Mouse (Mus musculus) ES-Bruce4 (cell line): ENCODE measurements at regions not wholly inside any gene's neighbourhood (a gene's known extent, or its start where the extent isn't known, plus 50 kb on each side); places are given as distances from the start of the nearest gene placed in this dataset.

Experiments used
- CTCF ChIP-seq: IDR thresholded peaks from one replicate; pipeline ENCODE4 v1.8.1; 2011; ENCODE audit warnings: low read depth, low read length
- EP300 ChIP-seq: IDR thresholded peaks from 2 replicates; pipeline ENCODE4 v1.6.1; 2011; ENCODE audit warnings: low read depth, low read length; ENCODE audit not compliant: insufficient read depth

DNA sequence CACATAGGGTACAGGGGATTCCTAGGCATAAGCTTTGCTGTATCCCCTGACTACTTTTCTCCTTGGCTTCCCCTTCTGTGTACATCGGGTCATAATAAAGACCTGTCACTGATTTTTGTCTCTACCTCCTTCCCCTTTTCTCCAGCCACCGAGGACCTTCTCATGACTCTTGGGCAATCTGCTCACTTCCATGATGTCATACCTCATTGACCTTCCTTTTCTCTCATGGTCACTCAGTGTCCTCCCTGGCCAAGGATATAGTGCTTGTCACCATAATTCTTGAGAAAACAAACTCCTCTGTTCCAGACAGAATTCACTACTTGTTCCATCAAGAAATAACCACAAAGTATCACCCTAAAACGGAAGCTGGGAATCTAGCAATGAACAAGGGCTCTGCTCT lies 60.6 kb upstream of the Rora start:
- no peak for TF ChIP-seq CTCF
- no peak for TF ChIP-seq EP300
